Mouse (Mus musculus) fibroblast of lung, adult 2 months (primary cell): Measurements from ENCODE around the gene Zfp319.
A peak's percentile ranks its signal among the peaks of the same experiment; 100 is the strongest.

ENCODE experiments used
- DNase-seq: peaks from one replicate; pipeline ENCODE4 v3.0.0-alpha.2; 2011; ENCODE audit warnings: low read depth

Zfp319 gene

DNA sequence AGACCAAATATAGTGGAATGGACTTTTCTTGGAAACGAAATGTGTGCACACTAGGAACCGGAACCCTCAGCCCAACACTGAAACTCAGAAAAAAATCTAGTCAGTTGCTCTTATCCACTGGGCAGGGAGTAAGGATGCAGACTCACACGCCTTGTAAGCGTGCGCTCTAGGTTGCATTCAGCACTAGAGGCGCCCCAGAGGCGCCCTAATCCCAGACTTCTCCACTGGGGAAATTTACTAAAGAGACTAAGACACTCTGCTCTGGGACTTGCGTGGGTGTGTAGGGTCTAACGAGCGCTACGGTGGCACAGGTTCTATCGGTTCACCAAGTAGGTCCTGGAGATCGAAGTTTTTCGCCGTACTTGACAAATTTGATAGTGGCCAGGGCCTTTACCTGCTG is 19.7 kb upstream of the Zfp319 start:
- no peak for DNase-seq

GRCm38 (mm10) chr8:95348811-95349630 is 17.3 kb upstream of the Zfp319 start:
- DNase-seq: no peak

GRCm38 (mm10) chr8:95348356-95348755 is 16.6 kb upstream of the Zfp319 start:
- DNase-seq: no peak

DNA sequence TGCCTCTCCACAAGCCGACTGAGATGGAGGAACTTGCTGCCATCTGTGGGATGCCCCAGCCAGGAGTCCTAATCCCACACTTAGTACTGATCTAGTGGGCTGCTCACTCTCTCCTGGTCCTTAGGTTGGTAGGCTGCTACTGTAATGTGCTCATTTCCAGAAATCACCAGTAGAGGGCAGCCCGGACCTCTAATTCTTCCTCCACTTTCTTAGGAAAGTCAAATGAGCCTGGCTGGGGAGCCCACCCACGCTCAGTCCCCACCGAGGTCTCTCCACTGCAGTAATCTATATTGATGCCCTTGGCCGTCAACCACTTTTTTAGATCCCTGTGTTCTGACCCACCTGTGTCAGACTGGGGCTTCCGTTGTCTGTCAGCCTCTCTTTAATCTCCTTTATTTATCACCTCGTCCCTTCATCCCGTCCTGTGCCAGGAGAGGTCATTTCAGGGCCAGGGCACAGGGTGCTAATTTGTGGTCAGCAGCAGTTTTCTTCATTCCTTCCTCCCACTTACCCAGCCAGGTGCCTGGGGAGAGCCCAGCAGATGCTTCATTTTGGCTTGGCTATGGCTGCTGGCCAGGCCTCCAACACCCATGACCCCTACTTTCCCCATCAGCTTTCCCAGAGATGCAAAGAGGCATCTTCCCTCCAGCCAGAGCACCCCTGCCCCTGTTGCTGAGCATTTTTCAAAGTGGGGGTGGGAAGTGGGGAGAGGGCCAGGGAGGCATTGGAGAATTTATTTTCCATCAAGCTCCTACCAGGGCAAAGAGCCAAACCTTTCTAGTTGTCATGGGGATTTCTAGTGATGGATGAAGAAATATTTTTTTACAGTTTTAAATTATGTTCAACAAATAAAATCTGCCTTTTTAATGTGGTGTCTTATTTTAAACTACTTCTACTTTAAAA is 15.1 kb upstream of the Zfp319 start:
- no peak for DNase-seq

GRCm38 (mm10) chr8:95344668-95345067 is 12.9 kb upstream of the Zfp319 start:
- DNase-seq: no peak

GRCm38 (mm10) chr8:95341721-95342120 is 10.0 kb upstream of the Zfp319 start:
- no peak for DNase-seq

DNA sequence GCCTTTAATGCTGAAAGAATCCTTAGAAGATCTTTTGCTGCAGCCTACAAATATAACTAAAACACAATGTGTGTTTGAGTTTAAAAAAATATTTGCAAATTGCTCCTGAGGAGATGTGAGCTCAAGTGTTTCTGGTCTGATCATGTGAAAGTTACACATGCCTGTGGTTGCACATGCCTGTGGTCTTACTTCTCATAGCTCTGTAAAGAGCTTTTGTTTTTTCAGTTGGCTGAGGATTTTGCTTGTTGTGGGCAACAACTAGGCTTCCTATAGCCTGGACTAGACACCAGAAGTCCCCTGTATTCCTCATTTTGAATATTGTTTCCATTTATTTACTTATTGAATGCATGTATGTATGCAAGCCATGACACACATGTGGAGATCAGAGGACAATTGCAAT is 4.6 kb upstream of the Zfp319 start:
- peak; percentile 40 for DNase-seq

- no peak for DNase-seq
These were observed 4.0 kb upstream of the Zfp319 start for GRCm38 (mm10) chr8:95335706-95336105.

DNA sequence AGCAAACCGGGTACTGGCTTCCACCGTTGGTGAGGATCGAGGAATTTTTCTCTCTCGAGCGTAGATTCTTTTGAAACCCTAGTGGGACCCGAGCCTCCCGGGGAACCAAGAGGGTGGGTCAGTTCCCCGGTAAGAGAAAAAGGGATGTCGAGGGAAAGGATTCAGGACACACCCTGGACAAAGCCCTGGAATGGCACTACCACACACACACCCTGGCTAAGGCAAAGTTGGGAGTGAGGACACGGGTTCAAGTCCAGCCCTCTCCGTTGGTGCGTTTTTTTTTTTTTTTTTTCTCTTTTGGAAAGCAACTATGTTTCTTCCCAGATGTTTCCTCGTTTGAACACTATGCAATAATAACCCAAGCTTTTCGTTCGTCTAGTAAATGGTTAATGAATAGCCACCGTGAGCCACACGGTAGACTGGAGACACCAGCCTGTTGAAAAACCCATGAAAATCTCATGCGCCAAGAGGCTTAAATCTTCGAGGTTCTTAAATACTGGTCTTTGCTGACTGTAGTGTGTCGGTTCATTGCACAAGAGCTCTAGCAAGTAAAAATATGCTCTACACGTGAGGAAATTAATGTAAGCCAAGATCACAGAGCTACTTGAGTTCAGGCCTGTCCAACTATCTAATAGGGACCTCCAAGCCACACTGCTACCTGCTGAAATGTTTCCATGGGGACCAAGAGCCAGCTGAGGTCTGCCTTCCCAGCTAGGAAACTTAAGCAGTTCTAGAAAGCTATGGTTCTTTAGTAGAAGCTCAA is 868 bp upstream of the Zfp319 start:
- DNase-seq: no peak

DNA sequence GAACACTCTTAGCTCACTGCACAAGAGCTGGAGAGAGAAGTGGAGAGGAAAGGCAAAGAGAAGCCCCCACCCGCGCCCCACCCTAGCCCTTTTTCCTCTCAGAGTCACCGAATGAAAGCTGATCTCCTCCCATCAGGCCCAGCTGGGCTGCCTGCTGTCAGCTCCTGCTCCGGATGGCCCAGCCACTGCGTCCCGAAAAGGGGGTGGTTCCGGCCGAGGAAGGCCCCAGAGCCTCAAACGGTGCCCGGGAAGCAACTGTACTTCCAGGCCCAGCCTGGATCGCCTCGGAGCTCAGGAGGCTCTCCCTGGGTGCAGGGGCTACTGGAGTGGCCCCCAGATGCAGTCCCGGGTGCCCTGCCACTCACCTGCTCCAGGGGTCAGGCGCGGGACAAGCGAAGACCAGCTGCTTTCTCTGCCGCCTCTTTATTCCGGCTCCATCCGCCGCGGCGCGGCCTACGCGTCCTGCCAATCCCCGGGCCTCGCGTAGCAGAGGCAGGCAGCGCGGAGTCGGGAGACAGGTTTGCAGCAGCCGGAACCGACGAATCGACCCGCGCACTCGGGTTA is 512 bp downstream of the Zfp319 start:
- DNase-seq: no peak

GRCm38 (mm10) chr8:95330367-95330766 is 1.4 kb downstream of the Zfp319 start:
- DNase-seq: no peak

DNA sequence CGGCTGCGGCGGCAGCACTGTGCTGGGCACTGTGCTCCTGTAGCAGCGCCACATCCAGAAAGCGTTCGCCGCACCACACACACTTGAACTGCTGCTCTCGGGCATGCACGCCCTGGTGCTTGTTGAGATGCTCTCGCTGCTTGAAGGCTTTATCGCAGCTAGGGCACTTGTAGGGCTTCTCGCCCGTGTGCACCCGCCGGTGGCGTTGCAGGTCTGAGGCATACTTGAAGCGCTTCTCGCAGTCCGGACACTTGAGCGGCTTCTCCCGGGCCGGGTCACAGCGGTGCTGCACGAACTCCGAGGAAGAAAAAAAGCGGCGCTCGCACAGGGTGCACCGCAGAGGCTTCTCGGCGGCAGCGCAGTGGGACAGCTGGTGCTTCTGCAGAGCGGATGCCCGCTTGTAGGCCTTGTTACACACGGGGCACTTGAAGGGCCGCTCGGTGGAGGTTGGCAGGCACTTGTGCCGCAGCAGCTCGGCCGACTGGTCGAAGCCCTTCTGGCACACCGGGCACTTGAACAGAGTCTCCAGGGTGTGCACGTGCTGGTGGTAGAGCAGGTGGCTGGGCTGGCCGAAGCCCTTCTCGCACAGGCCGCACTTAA is 3.8 kb downstream of the Zfp319 start:
- DNase-seq: no peak

DNA sequence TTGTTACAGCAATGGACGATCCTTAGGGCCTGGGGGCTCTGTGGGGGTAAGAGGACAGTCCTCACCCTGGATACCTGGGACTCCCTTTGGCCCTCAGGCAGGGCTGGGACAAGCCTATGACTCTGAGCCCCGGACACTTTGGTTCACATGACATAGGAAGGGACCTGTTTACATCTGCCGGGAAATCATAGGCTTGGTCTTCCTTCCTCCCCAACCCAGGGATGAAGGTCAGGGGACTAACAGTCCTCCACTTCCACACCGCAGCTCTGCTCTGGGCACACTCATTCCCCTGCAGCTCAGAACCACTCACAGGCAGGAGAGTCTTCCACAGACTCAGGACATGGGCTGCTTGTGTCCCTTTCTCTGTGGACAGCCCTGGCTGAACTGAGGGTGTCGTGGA is 4.9 kb downstream of the Zfp319 start:
- no peak for DNase-seq

DNA sequence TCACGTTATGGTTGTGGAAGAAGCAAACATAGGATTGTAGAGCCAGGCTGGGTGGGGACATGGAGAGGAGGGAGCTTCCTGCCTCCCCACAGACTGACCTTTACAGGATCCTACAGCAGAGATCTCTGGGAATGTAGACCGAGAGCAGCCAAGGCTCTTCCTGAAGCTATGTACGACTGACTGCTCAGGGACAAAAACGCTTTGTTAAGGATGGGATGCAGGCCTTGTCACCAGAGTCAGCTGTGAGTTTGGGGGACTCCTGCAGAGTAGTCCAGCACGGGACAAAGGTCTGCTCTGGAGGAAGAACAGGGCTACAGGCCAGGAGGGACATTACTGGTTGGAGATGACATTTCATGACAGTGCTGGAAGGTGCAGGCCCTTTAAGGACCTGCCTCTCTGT is 7.1 kb downstream of the Zfp319 start:
- DNase-seq: no peak

- DNase-seq: no peak
These were observed 8.5 kb downstream of the Zfp319 start for GRCm38 (mm10) chr8:95323201-95323600.

DNA sequence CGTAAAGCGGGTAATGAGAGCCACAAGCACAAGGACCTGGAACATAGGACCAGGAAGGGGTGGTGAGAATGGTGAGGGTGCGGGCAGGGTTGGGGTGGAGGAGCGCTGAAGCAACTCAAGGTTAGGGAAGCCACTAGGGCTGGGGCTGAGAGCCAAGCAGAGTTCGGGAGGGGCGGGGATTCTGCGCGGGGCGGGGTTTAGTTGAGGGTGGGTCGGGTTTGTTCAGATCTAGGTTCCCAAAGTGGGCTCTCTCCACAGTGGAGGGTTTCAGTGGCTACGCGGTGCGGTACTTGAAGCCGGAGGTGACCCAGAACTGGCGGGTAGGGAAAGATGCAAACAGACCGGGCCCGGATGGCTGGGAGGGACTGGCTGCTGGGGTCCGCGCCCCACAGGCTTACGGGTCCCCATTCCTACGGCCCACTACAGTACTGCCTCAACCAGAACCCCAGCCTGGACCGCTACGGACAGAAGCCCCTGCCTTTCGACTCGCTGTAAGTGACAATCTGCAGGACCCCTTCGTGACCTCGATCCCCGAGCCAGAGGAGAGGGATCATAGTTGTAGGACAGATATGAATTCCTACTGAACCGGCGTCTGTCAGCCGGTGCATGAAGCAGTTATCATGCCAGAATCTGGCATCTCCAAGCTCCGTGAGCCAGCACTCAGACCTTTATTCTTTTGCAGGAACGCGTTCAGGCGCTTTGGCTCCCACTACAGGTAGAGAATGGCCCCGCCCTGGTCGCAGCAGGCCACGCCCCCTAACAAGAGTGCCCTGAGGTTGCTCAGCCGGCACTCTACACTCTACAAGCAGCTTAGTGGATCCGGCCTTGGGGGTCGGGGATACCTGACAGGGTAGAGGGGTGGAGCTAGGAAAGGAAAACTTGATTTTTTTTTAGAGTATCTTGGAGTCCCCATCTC is 11.3 kb downstream of the Zfp319 start:
- DNase-seq: no peak

DNA sequence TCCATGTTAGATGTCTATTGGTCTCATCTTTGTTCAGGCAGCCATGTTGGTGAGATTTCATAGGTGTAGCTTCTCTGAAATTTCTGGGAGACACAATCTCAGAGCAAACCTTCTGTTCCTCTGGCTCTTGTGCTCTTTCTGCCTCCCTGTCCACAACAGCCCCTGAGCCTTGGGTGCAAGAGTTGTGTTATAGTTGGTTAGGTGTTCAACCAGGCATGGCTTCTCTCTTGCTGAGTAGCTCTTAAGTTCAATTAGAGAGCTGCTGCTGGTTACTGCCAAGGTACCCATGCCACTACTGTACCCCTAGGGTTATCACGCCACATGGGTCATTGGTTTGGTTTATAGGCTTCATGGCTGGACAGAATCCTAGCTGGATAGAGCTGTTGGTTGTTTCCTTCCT is 16.4 kb downstream of the Zfp319 start:
- no peak for DNase-seq

- DNase-seq: no peak
These were observed 17.0 kb downstream of the Zfp319 start for GRCm38 (mm10) chr8:95314707-95315106.

- DNase-seq: no peak
These were observed 17.9 kb downstream of the Zfp319 start for GRCm38 (mm10) chr8:95313857-95314256.

DNA sequence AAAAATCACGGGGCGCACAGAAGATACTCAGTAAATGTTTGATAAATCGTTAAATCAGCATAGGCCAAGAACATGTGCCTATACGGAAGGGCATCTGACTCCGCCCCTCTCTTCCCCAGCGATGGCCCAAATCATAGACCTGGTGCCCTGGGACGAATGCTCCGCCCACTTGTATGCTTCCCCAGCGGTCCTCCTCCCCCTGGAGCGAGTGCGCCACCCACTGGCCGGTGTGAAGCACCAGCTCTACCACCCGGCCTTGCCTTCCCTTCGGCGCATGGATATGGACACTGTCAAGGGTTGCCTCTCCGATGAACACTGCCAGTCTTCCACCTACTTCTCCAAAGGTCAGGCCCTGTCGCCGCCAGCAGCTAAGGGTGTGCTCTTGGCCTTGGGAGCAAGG is 18.9 kb downstream of the Zfp319 start:
- no peak for DNase-seq
